Mouse (Mus musculus) CH12.LX (cell line): ENCODE measurements at regions not wholly inside any gene's neighbourhood (a gene's known extent, or its start where the extent isn't known, plus 50 kb on each side); places are given as distances from the start of the nearest gene placed in this dataset.

Source experiments
- CHD2 ChIP-seq: IDR thresholded peaks from 2 replicates; pipeline ENCODE4 v1.6.1; 2011; ENCODE audit warnings: low read length, improper control_type of control experiment
- CTCF ChIP-seq, 2 experiments: IDR thresholded peaks in 1 of 2; conservative IDR thresholded peaks in 1 of 2; 2 replicates each; pipeline ENCODE4 v1.5.1; 2011 to 2012; ENCODE audit warnings: low read depth in 2 of 2, low read length in 2 of 2, improper control_type of control experiment in 1 of 2, inconsistent platforms in 1 of 2, mild to moderate bottlenecking in 1 of 2, moderate library complexity in 1 of 2
- ELF1 ChIP-seq: IDR thresholded peaks from 2 replicates; pipeline ENCODE4 v1.6.1; 2014; ENCODE audit warnings: low read depth, mild to moderate bottlenecking, inconsistent platforms, low read length, improper control_type of control experiment
- EP300 ChIP-seq: IDR thresholded peaks from 2 replicates; pipeline ENCODE4 v1.6.1; 2011; ENCODE audit warnings: low read length, improper control_type of control experiment
- HCFC1 ChIP-seq: IDR thresholded peaks from 2 replicates; pipeline ENCODE4 v1.6.1; 2012; ENCODE audit warnings: low read depth, mild to moderate bottlenecking, inconsistent platforms, low read length, improper control_type of control experiment
- MAX ChIP-seq: IDR thresholded peaks from 2 replicates; pipeline ENCODE4 v1.6.1; 2011; ENCODE audit warnings: low read length, improper control_type of control experiment
- MEF2A ChIP-seq: IDR thresholded peaks from 2 replicates; pipeline ENCODE4 v1.6.1; 2014; ENCODE audit warnings: low read depth, mild to moderate bottlenecking, inconsistent platforms, low read length, improper control_type of control experiment, borderline replicate concordance
- POLR2A ChIP-seq: IDR thresholded peaks from 2 replicates; pipeline ENCODE4 v1.6.1; 2011; ENCODE audit warnings: low read depth, mild to moderate bottlenecking, improper control_type of control experiment, low read length

GRCm38 (mm10) chr9:85224870-85225269 is 87.7 kb upstream of the Gm11114 start:
- TF ChIP-seq CTCF (conservative IDR thresholded peaks at IDR 0.05 in 1 of 2, IDR thresholded peaks at IDR 0.05 in 1 of 2; ENCODE audit: low read depth in 2 of 2, low read length in 2 of 2) (no peak), POLR2A (no peak), ELF1 (no peak), MEF2A (no peak), CHD2 (no peak), HCFC1 (no peak), MAX (no peak), EP300 (no peak)
